ENCODE assay signal across 19 mouse cellular contexts in the genomic region with DNA sequence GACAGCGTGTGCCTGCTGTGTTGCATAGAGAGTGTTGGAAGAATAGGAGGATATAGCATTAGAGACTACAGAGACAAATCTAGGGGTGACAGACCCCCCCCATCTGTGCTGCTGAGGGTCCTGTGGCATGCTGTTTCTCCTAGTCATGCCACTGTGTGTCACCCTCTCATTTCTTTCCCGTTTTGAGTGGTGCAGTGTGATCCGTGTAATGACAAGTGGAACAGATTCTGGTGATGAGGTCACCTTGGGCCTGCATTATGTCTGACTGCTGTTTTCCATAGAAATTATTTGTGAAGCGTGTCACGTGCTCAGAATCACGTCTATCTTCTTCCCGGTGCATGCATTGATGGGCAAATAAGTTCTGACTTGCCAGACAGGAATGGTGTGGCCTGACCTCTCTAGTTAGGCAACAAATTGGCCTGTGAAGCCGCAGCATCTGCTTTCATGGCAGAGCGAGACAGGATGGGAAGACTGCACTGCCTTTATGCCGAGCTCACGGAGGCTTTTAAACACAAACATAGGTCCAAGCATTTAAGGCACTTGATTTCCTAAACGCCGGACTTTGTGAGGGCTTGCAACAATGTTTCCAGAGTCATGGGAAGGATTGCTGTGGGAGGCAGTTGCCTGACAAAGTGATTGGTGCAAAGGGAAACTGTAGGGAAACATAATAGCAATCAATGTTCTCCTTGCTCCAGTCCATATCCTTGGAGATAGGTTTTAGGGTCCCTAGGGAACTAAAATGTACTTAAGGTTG.
DNase-seq lines count a peak whose midpoint lies in the region; ATAC-seq lines count a peak whose summit lies in the region.
"Had no signal": no experiment of that assay in that cellular context is flagged by ENCODE, and none has a peak within 500 bp of the region (broad histone marks: within the 10 kb centered on the region; RNA-seq: fewer than 3 reads in every experiment).

No protein-coding gene starts in this region.

- no peaks in the 10 kb centered on the region for H3K36me3 ChIP-seq in forebrain, embryonic 12.5 days (replicated peaks)
- H3K36me3 ChIP-seq in forebrain, embryonic 11.5 days (ENCODE audit: control insufficient read depth, insufficient read depth, low read length): no peaks in the 10 kb centered on the region
- H3K36me3 ChIP-seq in midbrain, embryonic 14.5 days (ENCODE audit: control insufficient read depth, insufficient read depth, low read length): no peaks in the 10 kb centered on the region
- no peaks in the 10 kb centered on the region for H3K36me3 ChIP-seq in kidney, embryonic 16.5 days (ENCODE audit: insufficient read depth, low read length)
- H3K36me3 ChIP-seq: embryonic facial prominence, embryonic 15.5 days; liver, embryonic 13.5 days; lung, embryonic 15.5 days; stomach, embryonic 15.5 days had no signal

- H3K9me3 ChIP-seq in forebrain, embryonic 12.5 days: no peaks in the 10 kb centered on the region
- H3K9me3 ChIP-seq in forebrain, embryonic 11.5 days (ENCODE audit: control insufficient read depth, low read length): no peaks in the 10 kb centered on the region
- no peaks in the 10 kb centered on the region for H3K9me3 ChIP-seq in midbrain, embryonic 14.5 days (ENCODE audit: control insufficient read depth, low read length)
- H3K9me3 ChIP-seq in kidney, embryonic 16.5 days (ENCODE audit: low read length): no peaks in the 10 kb centered on the region
- H3K9me3 ChIP-seq: embryonic facial prominence, embryonic 15.5 days; liver, embryonic 13.5 days; lung, embryonic 15.5 days; stomach, embryonic 15.5 days had no signal

- no peak overlapping the region for H3K9ac ChIP-seq in forebrain, embryonic 12.5 days
- H3K9ac ChIP-seq in forebrain, embryonic 11.5 days (ENCODE audit: low read length): no peak overlapping the region
- H3K9ac ChIP-seq in midbrain, embryonic 14.5 days (replicated peaks; ENCODE audit: low read length): no peak overlapping the region
- no peak overlapping the region for H3K9ac ChIP-seq in kidney, embryonic 16.5 days (replicated peaks; ENCODE audit: low read length)
- H3K9ac ChIP-seq: embryonic facial prominence, embryonic 15.5 days; liver, embryonic 13.5 days; lung, embryonic 15.5 days; stomach, embryonic 15.5 days had no signal

- no peak overlapping the region for H3K4me3 ChIP-seq in forebrain, embryonic 12.5 days (replicated peaks)
- no peak overlapping the region for H3K4me3 ChIP-seq in forebrain, embryonic 11.5 days (ENCODE audit: low read depth, low read length)
- H3K4me3 ChIP-seq in midbrain, embryonic 14.5 days (replicated peaks; ENCODE audit: low read depth, low read length): no peak overlapping the region
- H3K4me3 ChIP-seq in kidney, embryonic 16.5 days (ENCODE audit: low read length): no peak overlapping the region
- H3K4me3 ChIP-seq: embryonic facial prominence, embryonic 15.5 days; gastrocnemius, adult 2 months; liver, embryonic 13.5 days; lung, embryonic 15.5 days; stomach, embryonic 15.5 days had no signal

- intact Hi-C loops in gastrocnemius, postnatal 14 days (cut with DNase I; ENCODE audit: low total_unique reads): no loop called here

- WGBS in forebrain, embryonic 12.5 days: 76% methylated on average over 13 of the region's 13 CpGs
- 85% methylated on average over 13 of the region's 13 CpGs for WGBS in forebrain, embryonic 11.5 days
- 56% methylated on average over 13 of the region's 13 CpGs for WGBS in midbrain, embryonic 14.5 days
- 78% methylated on average over 13 of the region's 13 CpGs for WGBS in kidney, embryonic 16.5 days

- ATAC-seq in forebrain, embryonic 12.5 days (ENCODE audit: low FRiP score): peak; percentile 55
- no peak for ATAC-seq in forebrain, embryonic 11.5 days (replicated peaks; ENCODE audit: low FRiP score)
- peak; percentile 70; the same call in 1 of the 2 replicates for ATAC-seq in midbrain, embryonic 14.5 days (ENCODE audit: low FRiP score, low TSS enrichment)
- no peak for ATAC-seq in kidney, embryonic 16.5 days (ENCODE audit: low FRiP score, low TSS enrichment)

- peaks cover 13% of the 10 kb centered on the region; the same call in 1 of the 2 replicates for H3K27me3 ChIP-seq in forebrain, embryonic 12.5 days
- H3K27me3 ChIP-seq in forebrain, embryonic 11.5 days (ENCODE audit: control insufficient read depth, insufficient read depth, low read length): no peaks in the 10 kb centered on the region
- no peaks in the 10 kb centered on the region for H3K27me3 ChIP-seq in midbrain, embryonic 14.5 days (ENCODE audit: control insufficient read depth, insufficient read depth, low read length)
- no peaks in the 10 kb centered on the region for H3K27me3 ChIP-seq in kidney, embryonic 16.5 days (ENCODE audit: insufficient read depth, low read length)
- H3K27me3 ChIP-seq: embryonic facial prominence, embryonic 15.5 days; liver, embryonic 13.5 days; lung, embryonic 15.5 days; stomach, embryonic 15.5 days had no signal

- H3K4me1 ChIP-seq in forebrain, embryonic 12.5 days: peaks cover 6% of the 10 kb centered on the region; the same call in 1 of the 2 replicates
- H3K4me1 ChIP-seq in forebrain, embryonic 11.5 days (replicated peaks; ENCODE audit: control insufficient read depth, insufficient read depth, low read length): no peaks in the 10 kb centered on the region
- peaks cover 8% of the 10 kb centered on the region for H3K4me1 ChIP-seq in midbrain, embryonic 14.5 days (ENCODE audit: control insufficient read depth, insufficient read depth, low read length)
- no peaks in the 10 kb centered on the region for H3K4me1 ChIP-seq in kidney, embryonic 16.5 days (ENCODE audit: insufficient read depth, low read length)
- H3K4me1 ChIP-seq: embryonic facial prominence, embryonic 15.5 days; liver, embryonic 13.5 days; lung, embryonic 15.5 days; stomach, embryonic 15.5 days had no signal

- DNase-seq in forebrain, embryonic 11.5 days (ENCODE audit: low spot score): no peak
- DNase-seq in retina, postnatal 1 day: peak; percentile 41
- DNase-seq in retina, embryonic 14.5 days (ENCODE audit: low spot score): no peak
- DNase-seq in midbrain, embryonic 14.5 days: peak; percentile 53
- no peak for DNase-seq in embryo, embryonic 9.5 days (ENCODE audit: extremely low spot score)
- no peak for DNase-seq in gastrocnemius, postnatal 14 days
- DNase-seq: adrenal gland, adult 8-10 months; cerebellum, adult 2 months; gastrocnemius, adult 2 months; heart, adult 18-20 months; kidney, adult 18-20 months; kidney, postnatal 14 days; liver, embryonic 13.5 days; thymus, postnatal 25 days had no signal

- no peak overlapping the region for H3K4me2 ChIP-seq in forebrain, embryonic 12.5 days
- H3K4me2 ChIP-seq in forebrain, embryonic 11.5 days (ENCODE audit: low read depth, low read length, severe bottlenecking): no peak overlapping the region
- H3K4me2 ChIP-seq in midbrain, embryonic 14.5 days (ENCODE audit: low read length): no peak overlapping the region
- no peak overlapping the region for H3K4me2 ChIP-seq in kidney, embryonic 16.5 days (replicated peaks; ENCODE audit: low read depth, low read length)
- H3K4me2 ChIP-seq: embryonic facial prominence, embryonic 15.5 days; liver, embryonic 13.5 days; lung, embryonic 15.5 days; stomach, embryonic 15.5 days had no signal

- 0 out of 2 replicates have a peak overlapping the region, but pooled peaks have one; percentile 13 for H3K27ac ChIP-seq in forebrain, embryonic 12.5 days
- no peak overlapping the region for H3K27ac ChIP-seq in forebrain, embryonic 11.5 days (ENCODE audit: low read depth, low read length)
- H3K27ac ChIP-seq in midbrain, embryonic 14.5 days (replicated peaks; ENCODE audit: low read depth, low read length): peak overlapping the region; percentile 70
- no peak overlapping the region for H3K27ac ChIP-seq in kidney, embryonic 16.5 days (ENCODE audit: low read length)
- H3K27ac ChIP-seq: embryonic facial prominence, embryonic 15.5 days; gastrocnemius, adult 2 months; liver, embryonic 13.5 days; lung, embryonic 15.5 days; stomach, embryonic 15.5 days had no signal

Comparison
In these comparisons a context has a peak if more than half of its experiments do, and no peak if none do; other contexts are left out.
1. ATAC-seq: peak in forebrain, embryonic 12.5 days (single experiment) and midbrain, embryonic 14.5 days (single experiment); none in forebrain, embryonic 11.5 days (single experiment) and kidney, embryonic 16.5 days (single experiment).
2. H3K27ac ChIP-seq: peak in forebrain, embryonic 12.5 days (single experiment) and midbrain, embryonic 14.5 days (single experiment); none in forebrain, embryonic 11.5 days (single experiment) and kidney, embryonic 16.5 days (single experiment).
3. DNase-seq: peak in retina, postnatal 1 day (single experiment) and midbrain, embryonic 14.5 days (single experiment); none in forebrain, embryonic 11.5 days (single experiment), retina, embryonic 14.5 days (single experiment), embryo, embryonic 9.5 days (single experiment) and gastrocnemius, postnatal 14 days (single experiment).